Comparison of ENCODE assay signal across 19 mouse cellular contexts in genomic region chr14:51632426-51632825, GRCm38 (mm10). TPM values are rescaled to one million over a fixed set of nuclear protein-coding genes. Genes with fewer than 3 reads are reported as not detected.
DNase-seq lines count a peak whose midpoint lies in the region; TF ChIP-seq lines count a peak whose summit lies in the region.
"Not testable (repeated sequence)": the region's sequence is repeated elsewhere in the genome, so short reads cannot be mapped to it uniquely, and the experiment has no call there.
"Had no signal": no experiment of that assay in that cellular context is flagged by ENCODE, and none has a peak within 500 bp of the region (broad histone marks: within the 10 kb centered on the region; RNA-seq: fewer than 3 reads in every experiment).

No protein-coding gene starts in this region.

- not testable (repeated sequence) for H3K27ac ChIP-seq in heart, adult 2 months

- 93% methylated on average over 1 of the region's 1 CpGs for WGBS in heart, adult 2 months

- not testable (repeated sequence) for TF ChIP-seq POLR2A in heart, adult 2 months (IDR thresholded peaks at IDR 0.05; ENCODE audit: insufficient read depth, low read depth, low read length)

- not testable (repeated sequence) for H3K27me3 ChIP-seq in heart, adult 2 months (ENCODE audit: control insufficient read depth, insufficient read depth, low read length)

- peak; percentile 10 to 29 for DNase-seq in adrenal gland, adult 18-20 months (ENCODE audit: low spot score in 2 of 2)
- peak; percentile 3 to 4 for DNase-seq in cerebellum, postnatal 36 days
- DNase-seq in heart, adult 2 months: peak; percentile 15 to 32
- DNase-seq in kidney, postnatal 10 days: peak; percentile 7
- DNase-seq in left cerebral cortex, adult 8-10 months (ENCODE audit: low spot score in 2 of 2): peak; percentile 14 to 28
- DNase-seq in ovary, adult 18-20 months (ENCODE audit: low spot score): peak; percentile 6
- peak; percentile 37 to 73 for DNase-seq in spleen, postnatal 4 days (ENCODE audit: low spot score in 2 of 2)
- DNase-seq in urinary bladder, postnatal 25 days (ENCODE audit: low spot score): peak; percentile 16

- H3K9ac ChIP-seq in heart, adult 2 months (ENCODE audit: low read depth, low read length): not testable (repeated sequence)

- not testable (repeated sequence) for H3K4me1 ChIP-seq in heart, adult 2 months (ENCODE audit: control insufficient read depth, insufficient read depth, low read length)

- intact Hi-C loops in heart, adult 2 months (cut with DNase I): not testable (repeated sequence)

- not testable (repeated sequence) for TF ChIP-seq EP300 in heart, adult 2 months (IDR thresholded peaks at IDR 0.05; ENCODE audit: insufficient read depth, low read depth, low read length)

- H3K4me3 ChIP-seq in heart, adult 2 months: not testable (repeated sequence)

- H3K79me2 ChIP-seq in heart, adult 2 months (replicated peaks; ENCODE audit: control insufficient read depth, insufficient read depth, low read length): not testable (repeated sequence)

- not testable (repeated sequence) for TF ChIP-seq CTCF in heart, adult 2 months (IDR thresholded peaks at IDR 0.05)

- H3K36me3 ChIP-seq in heart, adult 2 months (ENCODE audit: control insufficient read depth, insufficient read depth, low read length): not testable (repeated sequence)

RNA-seq across cellular contexts. Expression of gene Gm4181, which starts 3.0 kb away (rescaled TPM):
- not detected for total RNA-seq in adrenal gland, adult 18-20 months (2021)
- not detected for total RNA-seq in heart, adult 2 months (2021)
- polyA plus RNA-seq in heart, adult 2 months (2012; rRNA removed): not detected in 2 replicates
- total RNA-seq in left cerebral cortex, adult 8-10 months (2022): not detected
- total RNA-seq: adrenal gland, adult 2 months had no signal
- polyA plus RNA-seq: adrenal gland, adult 2 months; embryonic facial prominence, embryonic 13.5 days; forebrain, embryonic 13.5 days; heart, embryonic 10.5 days; hindbrain, embryonic 14.5 days; kidney, embryonic 16.5 days; limb, embryonic 12.5 days; lung, embryonic 14.5 days; midbrain, embryonic 12.5 days; neural tube, embryonic 12.5 days had no signal

RNA-seq across cellular contexts. Expression of gene Gm17078, which starts 21.3 kb away (rescaled TPM):
- total RNA-seq in adrenal gland, adult 18-20 months (2021): not detected
- not detected for total RNA-seq in heart, adult 2 months (2021)
- not detected in 2 replicates for polyA plus RNA-seq in heart, adult 2 months (2012; rRNA removed)
- not detected for total RNA-seq in left cerebral cortex, adult 8-10 months (2022)
- total RNA-seq: adrenal gland, adult 2 months had no signal
- polyA plus RNA-seq: adrenal gland, adult 2 months; C2C12; embryonic facial prominence, embryonic 13.5 days; forebrain, embryonic 13.5 days; heart, embryonic 10.5 days; hindbrain, embryonic 14.5 days; kidney, embryonic 16.5 days; limb, embryonic 12.5 days; lung, embryonic 14.5 days; midbrain, embryonic 12.5 days; neural tube, embryonic 12.5 days had no signal

RNA-seq across cellular contexts. Expression of gene Gm17174, which starts 40.5 kb away (rescaled TPM):
- total RNA-seq in adrenal gland, adult 18-20 months (2021): not detected
- not detected for total RNA-seq in heart, adult 2 months (2021)
- polyA plus RNA-seq in heart, adult 2 months (2012; rRNA removed): not detected in 2 replicates
- total RNA-seq in left cerebral cortex, adult 8-10 months (2022): not detected
- total RNA-seq: adrenal gland, adult 2 months had no signal
- polyA plus RNA-seq: adrenal gland, adult 2 months; C2C12; embryonic facial prominence, embryonic 13.5 days; forebrain, embryonic 13.5 days; heart, embryonic 10.5 days; hindbrain, embryonic 14.5 days; kidney, embryonic 16.5 days; limb, embryonic 12.5 days; lung, embryonic 14.5 days; midbrain, embryonic 12.5 days; neural tube, embryonic 12.5 days had no signal

RNA-seq across cellular contexts. Expression of gene Gm17175, which starts 58.6 kb away (rescaled TPM):
- not detected for total RNA-seq in adrenal gland, adult 18-20 months (2021)
- total RNA-seq in heart, adult 2 months (2021): not detected
- polyA plus RNA-seq in heart, adult 2 months (2012; rRNA removed): not detected in 2 replicates
- not detected for total RNA-seq in left cerebral cortex, adult 8-10 months (2022)
- total RNA-seq: adrenal gland, adult 2 months had no signal
- polyA plus RNA-seq: adrenal gland, adult 2 months; C2C12; embryonic facial prominence, embryonic 13.5 days; forebrain, embryonic 13.5 days; heart, embryonic 10.5 days; hindbrain, embryonic 14.5 days; kidney, embryonic 16.5 days; limb, embryonic 12.5 days; lung, embryonic 14.5 days; midbrain, embryonic 12.5 days; neural tube, embryonic 12.5 days had no signal

Comparison
In these comparisons a context has a peak if more than half of its experiments do, and no peak if none do; other contexts are left out.
1. DNase-seq: peak in every context shown above with its lines; median percentile 55 in spleen, postnatal 4 days; 24 in heart, adult 2 months; 21 in left cerebral cortex, adult 8-10 months; 20 in adrenal gland, adult 18-20 months; 16 in urinary bladder, postnatal 25 days; 7 in kidney, postnatal 10 days; 6 in ovary, adult 18-20 months; 4 in cerebellum, postnatal 36 days.